Mouse (Mus musculus): ENCODE data around the gene Tmem248.

DNA sequence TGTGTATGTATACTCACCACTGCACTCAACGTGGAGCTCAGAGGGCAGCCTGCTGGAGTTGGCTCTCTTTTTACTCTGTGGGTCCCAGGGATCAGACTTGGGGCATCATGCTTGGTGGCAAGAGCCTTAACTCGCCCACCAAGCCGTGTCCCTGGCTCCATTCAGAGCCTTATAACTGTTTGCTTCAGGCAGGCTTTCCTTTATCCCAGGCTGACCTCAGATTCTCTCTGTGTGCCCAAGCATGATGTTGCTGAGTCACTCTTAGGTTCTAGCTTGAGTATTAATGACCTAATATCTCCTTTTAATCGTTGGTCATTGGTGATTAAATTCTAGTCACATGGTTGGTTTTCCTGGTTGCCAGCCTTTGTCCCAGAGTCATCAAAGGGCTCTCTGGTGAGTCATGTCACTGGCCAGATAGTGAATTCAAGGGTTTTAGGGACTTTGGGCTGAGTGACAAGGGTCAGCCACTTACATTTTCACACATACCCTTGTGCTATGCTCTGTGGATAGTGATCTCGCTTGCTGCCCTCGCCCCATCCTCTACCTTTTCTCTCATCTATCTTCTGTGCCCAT, 47.6 kb downstream of the Tmem248 start:
- TF ChIP-seq POLR2A (IDR thresholded peaks at IDR 0.05; ENCODE audit: extremely low read depth, insufficient read depth, low read length) (no peak), CTCF (IDR thresholded peaks at IDR 0.05; ENCODE audit: extremely low read depth, insufficient read depth, low read length) (no peak)

Data from cortical plate, adult 2 months (tissue).